Mouse (Mus musculus) left cerebral cortex, adult 8-10 months (tissue): ENCODE results near the gene Sppl2b. TPM values are rescaled to one million over a fixed set of nuclear protein-coding genes. Genes with fewer than 3 reads are reported as not detected.
"Not testable (repeated sequence)": the region's sequence is repeated elsewhere in the genome, so short reads cannot be mapped to it uniquely, and the experiment has no call there.

ENCODE experiments used
- DNase-seq, 2 experiments: peaks; one replicate each; pipeline ENCODE4 v3.0.0; 2022; ENCODE audit warnings: low spot score in 2 of 2
- total RNA-seq, 4 experiments: library from RNA; stranded (reverse); gene quantifications; 2 replicates each; pipeline ENCODE4 v1.2.4; 2022

Gene Sppl2b
- total RNA-seq, 4 experiments from 2014 or later, result 42.1 to 52.3 (median 46.0) TPM

GRCm38 (mm10) chr10:80823847-80824643, 31.0 kb upstream of the Sppl2b start:
- DNase-seq, result no peak

GRCm38 (mm10) chr10:80824827-80825226, 30.2 kb upstream of the Sppl2b start:
- DNase-seq, result no peak

- peak; percentile 96 to 100 for DNase-seq
Observed at GRCm38 (mm10) chr10:80826151-80827062, 28.7 kb upstream of the Sppl2b start, which contains the start of gene Oaz1. Oaz1 (plus strand) TSS chr10:80826656.

GRCm38 (mm10) chr10:80827063-80827869, 27.8 kb upstream of the Sppl2b start:
- no peak for DNase-seq

GRCm38 (mm10) chr10:80827870-80828420, 27.1 kb upstream of the Sppl2b start:
- no peak for DNase-seq

- not testable (repeated sequence) for DNase-seq
Observed at GRCm38 (mm10) chr10:80828587-80828986, 26.5 kb upstream of the Sppl2b start.

GRCm38 (mm10) chr10:80829359-80830278, 25.5 kb upstream of the Sppl2b start:
- no peak for DNase-seq

GRCm38 (mm10) chr10:80831136-80831535, 23.9 kb upstream of the Sppl2b start:
- DNase-seq, result no peak

- DNase-seq, result no peak
Observed at GRCm38 (mm10) chr10:80832818-80833217, 22.3 kb upstream of the Sppl2b start.

GRCm38 (mm10) chr10:80835617-80836016, 19.5 kb upstream of the Sppl2b start:
- no peak for DNase-seq

GRCm38 (mm10) chr10:80836949-80837379, 18.1 kb upstream of the Sppl2b start:
- no peak for DNase-seq

GRCm38 (mm10) chr10:80837827-80838226, 17.2 kb upstream of the Sppl2b start:
- DNase-seq, result no peak

- DNase-seq, result no peak
Observed at GRCm38 (mm10) chr10:80838346-80838912, 16.6 kb upstream of the Sppl2b start.

- DNase-seq, result no peak
Observed at GRCm38 (mm10) chr10:80839848-80840247, 15.2 kb upstream of the Sppl2b start.

- DNase-seq, result no peak
Observed at GRCm38 (mm10) chr10:80841685-80842084, 13.4 kb upstream of the Sppl2b start.

GRCm38 (mm10) chr10:80842334-80842733, 12.7 kb upstream of the Sppl2b start:
- peak in 1 of 2 experiments; percentile 67 for DNase-seq

GRCm38 (mm10) chr10:80843087-80843930, 11.8 kb upstream of the Sppl2b start:
- no peak for DNase-seq

- no peak for DNase-seq
Observed at GRCm38 (mm10) chr10:80843931-80844547, 11.0 kb upstream of the Sppl2b start, which contains the start of gene Lingo3. Lingo3 (minus strand) TSS chr10:80844039.
